In genomic region chr2:131215941-131216858, GRCm38 (mm10) we compare ENCODE assay signal across 16 mouse cellular contexts. TPM values are rescaled to one million over a fixed set of nuclear protein-coding genes. Genes with fewer than 3 reads are reported as not detected.
DNase-seq lines count a peak whose midpoint lies in the region; ATAC-seq and TF ChIP-seq lines count a peak whose summit lies in the region.
"Had no signal": no experiment of that assay in that cellular context is flagged by ENCODE, and none has a peak within 500 bp of the region (broad histone marks: within the 10 kb centered on the region; RNA-seq: fewer than 3 reads in every experiment).

No protein-coding gene starts in this region.

- H3K4me1 ChIP-seq in liver, embryonic 12.5 days, result peaks cover 64% of the 10 kb centered on the region
- peaks cover 6% of the 10 kb centered on the region; the same call in 1 of the 2 replicates for H3K4me1 ChIP-seq in intestine, postnatal 0 days (replicated peaks; ENCODE audit: control insufficient read depth, insufficient read depth, low read length)
- H3K4me1 ChIP-seq in forebrain, embryonic 10.5 days, result peaks cover 17% of the 10 kb centered on the region

- peak; percentile 55 for DNase-seq in adrenal gland, postnatal 14 days
- DNase-seq in adrenal gland, postnatal 25 days, result no peak
- no peak for DNase-seq in liver
- DNase-seq in yolk sac, embryonic 10.5 days (ENCODE audit: low spot score), result peak; percentile 61
- no peak for DNase-seq in forebrain, embryonic 10.5 days (ENCODE audit: extremely low spot score, low spot score)
- DNase-seq in layer of hippocampus, postnatal 14 days (ENCODE audit: low spot score in 2 of 2), result no peak
- DNase-seq: cerebellum, adult 11-12 months; embryo, embryonic 11 days; lung, embryonic 14.5 days; right cerebral cortex, postnatal 25 days had no signal

- peaks cover 11% of the 10 kb centered on the region for H3K36me3 ChIP-seq in liver, embryonic 12.5 days
- peaks cover 6% of the 10 kb centered on the region; the same call in 1 of the 2 replicates for H3K36me3 ChIP-seq in intestine, postnatal 0 days (ENCODE audit: control insufficient read depth, insufficient read depth)
- peaks cover 15% of the 10 kb centered on the region for H3K36me3 ChIP-seq in forebrain, embryonic 10.5 days (replicated peaks)

- H3K27me3 ChIP-seq in liver, embryonic 12.5 days (replicated peaks), result no peaks in the 10 kb centered on the region
- no peaks in the 10 kb centered on the region for H3K27me3 ChIP-seq in intestine, postnatal 0 days (replicated peaks; ENCODE audit: control insufficient read depth, insufficient read depth, low read length)
- no peaks in the 10 kb centered on the region for H3K27me3 ChIP-seq in forebrain, embryonic 10.5 days (ENCODE audit: poor library complexity, severe bottlenecking)
- H3K27me3 ChIP-seq: neural tube, embryonic 15.5 days had no signal

- H3K4me3 ChIP-seq in liver, embryonic 12.5 days, result no peak overlapping the region
- H3K4me3 ChIP-seq in intestine, postnatal 0 days (ENCODE audit: low read depth, low read length), result no peak overlapping the region
- no peak overlapping the region for H3K4me3 ChIP-seq in forebrain, embryonic 10.5 days
- H3K4me3 ChIP-seq: neural tube, embryonic 15.5 days had no signal

- peak overlapping the region; percentile 95; the same call in 1 of the 2 replicates for H3K27ac ChIP-seq in liver, embryonic 12.5 days
- H3K27ac ChIP-seq in intestine, postnatal 0 days (ENCODE audit: low read depth, low read length), result peak overlapping the region; percentile 77
- H3K27ac ChIP-seq in forebrain, embryonic 10.5 days, result no peak overlapping the region
- H3K27ac ChIP-seq: neural tube, embryonic 15.5 days had no signal

- no peak for ATAC-seq in liver, embryonic 12.5 days
- ATAC-seq in intestine, postnatal 0 days, result peak; percentile 63
- ATAC-seq: inflammation-experienced regulatory T-cells, adult 6 months; midbrain, embryonic 16.5 days had no signal

- 84% methylated on average over 7 of the region's 7 CpGs for WGBS in liver, embryonic 12.5 days (ENCODE audit: insufficient replicate concordance)
- 43% methylated on average over 7 of the region's 7 CpGs for WGBS in intestine, postnatal 0 days
- WGBS in forebrain, embryonic 10.5 days, result 88% methylated on average over 7 of the region's 7 CpGs

- H3K4me2 ChIP-seq in liver, embryonic 12.5 days, result no peak overlapping the region
- no peak overlapping the region for H3K4me2 ChIP-seq in intestine, postnatal 0 days (replicated peaks; ENCODE audit: low read depth)
- H3K4me2 ChIP-seq: lung, embryonic 14.5 days; neural tube, embryonic 15.5 days had no signal

- no peak overlapping the region for H3K9ac ChIP-seq in liver, embryonic 12.5 days
- H3K9ac ChIP-seq in intestine, postnatal 0 days (ENCODE audit: low read depth, low read length), result no peak overlapping the region
- H3K9ac ChIP-seq: lung, embryonic 14.5 days; neural tube, embryonic 15.5 days had no signal

- TF ChIP-seq CTCF in intestine, postnatal 0 days (IDR thresholded peaks at IDR 0.05; ENCODE audit: low read depth), result no peak

- no peaks in the 10 kb centered on the region for H3K9me3 ChIP-seq in liver, embryonic 12.5 days (replicated peaks)
- no peaks in the 10 kb centered on the region for H3K9me3 ChIP-seq in intestine, postnatal 0 days (ENCODE audit: control insufficient read depth)
- no peaks in the 10 kb centered on the region for H3K9me3 ChIP-seq in forebrain, embryonic 10.5 days
- H3K9me3 ChIP-seq: G1E; neural tube, embryonic 15.5 days had no signal

RNA-seq across cellular contexts. Expression of gene Ap5s1, which starts 9.3 kb away (rescaled TPM):
- total RNA-seq in adrenal gland, postnatal 14 days (2021), result 17.3 and 17.7 TPM in 2 replicates
- 18.6 and 24.5 TPM in 2 replicates for total RNA-seq in adrenal gland, postnatal 25 days (2021)
- polyA plus RNA-seq in liver, embryonic 12.5 days (2016; fragmentation: Nextera tagmentation; extraction: Ambion mirVana), result 16.4 and 17.0 TPM in 2 replicates
- 37.3 and 37.5 TPM in 2 replicates for polyA plus RNA-seq in intestine, postnatal 0 days (2015; fragmentation: Nextera tagmentation; extraction: Ambion mirVana)
- polyA plus RNA-seq in forebrain, embryonic 10.5 days (2016; fragmentation: Nextera tagmentation; extraction: Ambion mirVana), result 23.2 and 26.9 TPM in 2 replicates
- 10 to 100 TPM; 25.4 to 26.2 TPM for total RNA-seq in layer of hippocampus, postnatal 14 days (2021)

RNA-seq across cellular contexts. Expression of gene Mavs, which starts 17.7 kb away (rescaled TPM):
- 44.8 and 45.4 TPM in 2 replicates for total RNA-seq in adrenal gland, postnatal 14 days (2021)
- 44.2 and 45.9 TPM in 2 replicates for total RNA-seq in adrenal gland, postnatal 25 days (2021)
- polyA plus RNA-seq in liver, embryonic 12.5 days (2016; fragmentation: Nextera tagmentation; extraction: Ambion mirVana), result 31.8 and 33.3 TPM in 2 replicates
- 27.2 and 28.5 TPM in 2 replicates for polyA plus RNA-seq in intestine, postnatal 0 days (2015; fragmentation: Nextera tagmentation; extraction: Ambion mirVana)
- polyA plus RNA-seq in forebrain, embryonic 10.5 days (2016; fragmentation: Nextera tagmentation; extraction: Ambion mirVana), result 19.7 and 20.1 TPM in 2 replicates
- 1 to 10 TPM; 8.4 to 9.9 TPM for total RNA-seq in layer of hippocampus, postnatal 14 days (2021)

RNA-seq across cellular contexts. Expression of gene Spef1, which starts 29.1 kb away (rescaled TPM):
- total RNA-seq in adrenal gland, postnatal 14 days (2021), result 7.0 and 7.5 TPM in 2 replicates
- 5.0 and 7.6 TPM in 2 replicates for total RNA-seq in adrenal gland, postnatal 25 days (2021)
- polyA plus RNA-seq in liver, embryonic 12.5 days (2016; fragmentation: Nextera tagmentation; extraction: Ambion mirVana), result 1.0 and 1.1 TPM in 2 replicates
- polyA plus RNA-seq in intestine, postnatal 0 days (2015; fragmentation: Nextera tagmentation; extraction: Ambion mirVana), result 2.0 and 2.1 TPM in 2 replicates
- polyA plus RNA-seq in forebrain, embryonic 10.5 days (2016; fragmentation: Nextera tagmentation; extraction: Ambion mirVana), result 4.4 and 4.6 TPM in 2 replicates
- total RNA-seq in layer of hippocampus, postnatal 14 days (2021), result 10 to 100 TPM; 16.2 to 18.0 TPM

RNA-seq across cellular contexts. Expression of gene Cdc25b, which starts 29.5 kb away (rescaled TPM):
- 16.1 and 17.8 TPM in 2 replicates for total RNA-seq in adrenal gland, postnatal 14 days (2021)
- 8.3 and 10.8 TPM in 2 replicates for total RNA-seq in adrenal gland, postnatal 25 days (2021)
- 172 and 182 TPM in 2 replicates for polyA plus RNA-seq in liver, embryonic 12.5 days (2016; fragmentation: Nextera tagmentation; extraction: Ambion mirVana)
- 10.9 and 12.4 TPM in 2 replicates for polyA plus RNA-seq in intestine, postnatal 0 days (2015; fragmentation: Nextera tagmentation; extraction: Ambion mirVana)
- polyA plus RNA-seq in forebrain, embryonic 10.5 days (2016; fragmentation: Nextera tagmentation; extraction: Ambion mirVana), result 65.9 and 79.3 TPM in 2 replicates
- 10 to 100 TPM; 17.3 to 20.8 TPM for total RNA-seq in layer of hippocampus, postnatal 14 days (2021)

RNA-seq across cellular contexts. Expression of gene Cenpb, which starts 36.3 kb away (rescaled TPM):
- total RNA-seq in adrenal gland, postnatal 14 days (2021), result 65.6 and 70.4 TPM in 2 replicates
- total RNA-seq in adrenal gland, postnatal 25 days (2021), result 52.9 and 66.5 TPM in 2 replicates
- polyA plus RNA-seq in liver, embryonic 12.5 days (2016; fragmentation: Nextera tagmentation; extraction: Ambion mirVana), result 5.9 and 6.5 TPM in 2 replicates
- 15.9 and 17.4 TPM in 2 replicates for polyA plus RNA-seq in intestine, postnatal 0 days (2015; fragmentation: Nextera tagmentation; extraction: Ambion mirVana)
- polyA plus RNA-seq in forebrain, embryonic 10.5 days (2016; fragmentation: Nextera tagmentation; extraction: Ambion mirVana), result 8.9 and 10.0 TPM in 2 replicates
- 100 to 1,000 TPM; 102 to 109 TPM for total RNA-seq in layer of hippocampus, postnatal 14 days (2021)

Comparison
In these comparisons a context has a peak if more than half of its experiments do, and no peak if none do; other contexts are left out.
1. DNase-seq: peak in adrenal gland, postnatal 14 days (single experiment) and yolk sac, embryonic 10.5 days (single experiment); none in adrenal gland, postnatal 25 days (single experiment), liver (single experiment), forebrain, embryonic 10.5 days (single experiment) and layer of hippocampus, postnatal 14 days (0 of 2).